Mouse (Mus musculus): ENCODE results near the gene Slc30a2.
"Not testable (repeated sequence)": the region's sequence is repeated elsewhere in the genome, so short reads cannot be mapped to it uniquely, and the experiment has no call there.

Slc30a2 gene

DNA sequence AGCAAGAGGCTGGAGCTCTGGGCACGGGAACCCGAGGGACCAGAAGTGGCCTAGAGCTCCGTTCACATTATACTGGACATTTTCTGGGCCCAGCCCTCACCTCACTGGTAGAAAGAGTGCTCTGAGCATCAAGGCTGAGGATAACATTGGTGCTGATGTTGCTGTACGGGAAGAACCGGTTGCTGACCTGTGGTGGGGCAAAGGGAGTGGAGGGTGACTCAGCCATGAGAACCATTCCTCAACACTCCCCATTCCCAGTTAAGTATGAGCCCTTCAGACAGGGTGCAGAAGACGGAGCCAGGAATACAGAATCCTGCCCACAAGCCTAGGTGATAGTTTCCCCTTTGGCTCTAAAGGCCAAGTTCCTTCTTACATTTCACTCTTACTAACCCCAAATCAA, 16.7 kb downstream of the Slc30a2 start:
- no peak for DNase-seq (ENCODE audit: low spot score in 2 of 2)

DNA sequence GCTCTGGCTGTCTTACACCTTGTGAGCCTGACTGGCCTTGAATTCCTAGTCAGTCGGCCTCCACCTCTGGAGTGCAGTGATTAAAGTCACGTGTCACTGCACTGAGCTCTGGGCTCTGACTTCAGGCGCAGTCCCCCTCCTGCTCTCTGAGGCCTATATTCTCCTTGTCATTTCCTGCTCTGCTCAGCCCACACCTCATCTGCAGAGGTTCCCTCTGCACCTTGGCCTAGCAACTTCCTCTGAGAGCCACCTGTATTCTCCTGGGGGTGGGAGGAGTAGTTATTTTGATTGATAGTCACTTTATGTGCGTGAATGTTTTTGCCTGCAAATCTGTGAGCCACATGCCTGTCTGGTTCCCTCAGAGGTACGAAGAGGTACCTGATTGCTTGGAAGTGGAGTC, 18.2 kb downstream of the Slc30a2 start:
- no peak for DNase-seq (ENCODE audit: low spot score in 2 of 2)

DNA sequence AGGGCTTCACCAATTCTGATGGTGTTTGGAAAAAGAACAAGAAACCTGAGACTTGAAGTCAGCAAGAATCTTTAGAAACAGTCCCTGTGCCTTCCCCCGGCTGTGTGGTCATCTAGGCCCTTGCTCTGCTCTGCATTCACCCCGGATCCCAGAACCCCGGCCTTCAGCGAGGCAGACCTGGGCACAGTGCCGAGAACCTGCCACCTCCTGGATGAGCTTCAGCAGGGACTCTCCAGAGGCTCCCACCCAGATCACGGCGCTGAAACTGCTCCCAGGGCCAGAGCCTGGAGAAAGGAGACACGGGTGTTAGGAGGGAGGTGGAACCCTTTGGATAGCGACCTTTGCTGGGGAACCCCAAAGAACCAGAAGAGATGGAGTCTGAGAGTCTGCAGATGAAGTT, 19.1 kb downstream of the Slc30a2 start:
- DNase-seq (ENCODE audit: low spot score in 2 of 2): no peak

DNA sequence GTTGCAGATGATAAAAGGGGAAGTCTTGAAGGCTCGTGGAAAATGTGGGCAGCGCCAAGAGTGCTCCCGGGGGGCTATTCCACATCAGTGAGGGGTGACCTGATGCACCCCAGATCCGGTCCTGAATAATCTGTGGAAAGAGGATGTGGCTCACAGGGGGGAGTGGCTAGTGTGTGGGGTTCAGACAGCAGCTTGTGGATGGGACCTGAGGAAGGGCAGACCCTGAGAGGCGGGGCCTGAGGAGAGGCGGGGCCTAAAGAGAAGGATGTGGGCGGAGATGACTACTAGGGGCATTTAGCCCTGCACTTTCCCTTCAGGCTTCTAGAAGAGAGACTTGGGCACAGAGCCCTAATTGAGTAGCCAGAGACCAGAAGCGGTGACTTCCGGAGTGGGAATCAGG, 19.6 kb downstream of the Slc30a2 start:
- peak; percentile 61 to 74 for DNase-seq (ENCODE audit: low spot score in 2 of 2)

DNA sequence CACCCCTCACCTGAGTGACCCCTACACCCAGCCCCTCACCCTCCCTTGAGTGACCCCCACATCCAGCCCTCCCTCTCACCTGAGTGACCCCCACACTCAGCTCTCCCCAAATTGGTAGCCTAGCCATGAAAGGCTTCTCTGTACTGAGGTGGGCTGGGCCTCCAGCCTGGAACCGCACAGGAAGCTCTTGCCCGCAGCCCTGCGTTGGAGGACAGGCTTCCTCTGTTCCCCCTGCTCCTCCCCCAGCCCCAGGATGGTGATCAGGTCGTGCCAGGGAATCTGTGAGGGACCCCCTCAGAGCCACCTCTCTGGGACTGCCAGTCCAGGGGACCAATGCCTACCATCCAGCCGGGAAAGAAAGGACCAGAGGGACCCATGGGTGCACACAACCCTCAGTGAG, 22.3 kb downstream of the Slc30a2 start:
- DNase-seq (ENCODE audit: low spot score in 2 of 2): no peak

DNA sequence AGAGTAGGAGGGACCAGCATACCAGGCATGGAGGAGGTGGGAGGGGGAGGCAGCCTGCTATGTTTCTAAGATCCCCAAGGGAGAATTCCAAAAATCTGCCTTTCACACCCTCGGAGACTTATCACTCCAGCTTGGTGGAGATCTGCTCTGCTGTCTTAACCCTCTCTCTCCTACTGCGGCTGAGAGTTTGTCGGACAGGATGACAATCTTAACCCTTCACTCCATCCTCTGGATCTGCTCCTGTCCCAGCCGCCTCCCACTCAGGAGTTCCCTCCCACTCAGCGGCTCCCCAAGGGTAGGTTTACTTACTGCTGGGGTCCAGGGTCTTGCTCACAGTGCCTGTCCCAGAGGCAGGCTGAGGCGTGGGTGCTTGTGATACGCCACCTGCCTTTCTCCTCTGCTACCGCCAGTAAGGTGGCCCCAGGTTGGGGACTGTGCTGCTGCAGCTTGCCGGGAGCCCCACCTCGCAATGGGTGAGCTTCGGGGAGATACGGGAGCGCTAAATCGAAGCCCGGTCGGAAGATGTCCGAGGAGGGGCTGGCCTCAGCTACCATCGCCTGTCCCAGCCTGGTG, 27.8 kb downstream of the Slc30a2 start:
- no peak for DNase-seq (ENCODE audit: low spot score in 2 of 2)

DNA sequence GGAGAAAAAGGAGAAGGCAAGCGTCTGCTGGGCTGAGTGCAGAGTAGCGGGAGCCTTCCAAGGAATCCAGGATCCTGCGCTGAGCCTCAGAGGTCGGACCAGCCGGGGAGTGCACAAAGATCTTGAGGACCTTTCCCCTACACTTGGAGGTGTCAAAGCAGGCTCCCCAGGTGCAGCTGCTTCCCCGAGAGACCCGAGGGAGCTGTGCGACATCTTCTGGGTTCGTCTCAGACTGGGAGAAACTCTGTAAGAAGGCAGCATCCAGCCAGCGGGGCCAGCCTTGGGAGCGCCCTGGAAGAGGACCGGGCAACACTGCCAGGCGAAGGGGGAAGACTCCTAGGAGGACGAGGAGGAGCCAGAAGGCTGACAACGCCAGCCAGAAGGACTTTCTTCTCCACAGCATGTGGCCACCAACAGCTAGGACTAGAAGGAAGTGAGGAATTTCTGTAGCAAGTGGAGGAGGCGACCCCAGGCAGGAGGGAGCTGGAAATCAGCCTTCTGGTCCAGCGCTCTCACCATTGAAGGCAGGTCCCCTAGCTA, 28.4 kb downstream of the Slc30a2 start:
- DNase-seq (ENCODE audit: low spot score in 2 of 2): no peak

DNA sequence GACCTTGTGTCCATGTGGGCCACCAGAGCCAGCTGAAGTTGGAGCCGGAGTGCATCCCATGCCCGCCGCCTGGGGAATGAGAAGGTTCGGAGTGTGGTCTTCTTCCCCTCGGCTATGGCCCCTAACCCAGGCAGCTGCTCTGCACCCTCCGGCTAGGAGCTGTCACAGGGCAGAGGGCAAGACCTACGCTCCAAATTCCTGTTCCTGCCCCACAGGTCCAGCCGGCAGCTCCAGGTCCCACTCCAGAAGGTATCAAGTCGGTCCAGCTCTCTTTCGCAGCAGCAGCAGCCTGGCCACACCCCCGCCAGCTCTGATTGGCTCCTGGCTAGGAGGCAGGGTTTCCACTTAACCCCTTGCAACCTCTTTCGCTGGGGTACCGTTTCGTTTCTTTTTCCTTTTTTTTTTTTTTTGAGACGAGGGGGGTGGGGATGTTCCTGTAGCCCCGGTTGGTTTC, 29.3 kb downstream of the Slc30a2 start:
- DNase-seq (ENCODE audit: low spot score in 2 of 2): peak; percentile 64 to 75

DNA sequence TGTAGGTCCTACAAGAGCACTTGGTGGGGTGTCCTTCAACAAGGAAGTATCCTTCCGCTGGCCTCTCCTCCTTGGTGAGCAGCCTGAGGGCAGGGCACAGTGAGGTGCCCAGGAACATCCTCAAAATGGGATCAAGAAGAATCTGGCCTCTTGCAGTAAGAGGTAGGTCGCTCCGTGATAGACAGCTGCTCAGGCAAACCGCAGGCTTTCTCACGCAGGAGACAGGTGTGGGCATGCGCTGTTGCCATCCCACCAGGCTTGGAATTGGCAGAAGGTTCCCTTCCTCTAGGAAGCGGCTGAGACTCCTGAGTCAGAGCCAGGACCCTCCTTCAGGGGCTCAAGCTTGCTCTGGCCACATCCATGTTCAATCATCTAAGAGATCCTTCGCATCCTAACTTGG, 30.3 kb downstream of the Slc30a2 start:
- no peak for DNase-seq (ENCODE audit: low spot score in 2 of 2)

DNA sequence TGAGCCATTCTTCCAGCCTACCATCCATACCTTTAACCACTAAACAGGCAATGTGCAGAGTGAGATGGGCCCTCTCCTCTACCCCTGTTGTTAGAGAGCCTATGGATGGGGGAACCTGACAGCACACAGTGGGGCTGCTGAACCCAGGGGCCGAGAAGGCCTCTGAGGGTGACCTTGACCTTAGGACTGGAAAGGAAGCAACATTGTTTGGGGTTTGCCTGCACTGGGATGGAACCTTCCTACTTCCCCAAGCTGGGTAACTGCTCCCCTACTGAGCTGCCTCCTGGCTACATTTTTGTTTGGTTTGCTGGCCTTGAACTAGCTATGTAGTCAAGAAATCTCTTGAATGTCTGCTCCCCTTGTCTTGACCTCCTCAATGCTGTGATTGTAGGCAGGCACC, 31.3 kb downstream of the Slc30a2 start:
- DNase-seq (ENCODE audit: low spot score in 2 of 2): no peak

DNA sequence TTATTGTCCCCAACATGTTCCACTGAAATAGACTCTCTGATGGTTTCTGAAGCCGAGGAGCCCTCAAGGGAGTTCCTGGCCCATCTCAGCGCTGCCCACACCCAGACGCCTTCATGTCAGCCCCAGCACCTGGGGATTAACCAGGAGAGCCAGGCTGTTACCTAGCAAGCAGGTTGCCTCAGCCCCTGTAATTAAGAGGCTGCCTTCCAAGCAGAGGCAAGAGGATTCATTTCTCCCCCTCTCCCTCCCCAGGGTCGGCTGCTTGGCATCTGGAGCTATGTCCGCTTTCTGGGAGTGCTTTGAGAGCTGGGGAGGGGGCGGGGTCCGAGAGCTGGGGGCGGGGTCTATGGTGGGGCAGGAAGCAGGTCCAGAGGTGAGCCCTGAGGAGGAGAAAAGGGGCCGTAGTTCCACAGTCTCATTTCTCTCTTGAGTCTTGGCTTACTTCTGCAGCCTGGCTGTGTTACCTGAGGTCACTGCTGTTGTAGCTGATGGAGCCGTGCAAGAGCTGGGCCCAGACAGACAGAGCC, 35.2 kb downstream of the Slc30a2 start:
- DNase-seq (ENCODE audit: low spot score in 2 of 2): no peak

DNA sequence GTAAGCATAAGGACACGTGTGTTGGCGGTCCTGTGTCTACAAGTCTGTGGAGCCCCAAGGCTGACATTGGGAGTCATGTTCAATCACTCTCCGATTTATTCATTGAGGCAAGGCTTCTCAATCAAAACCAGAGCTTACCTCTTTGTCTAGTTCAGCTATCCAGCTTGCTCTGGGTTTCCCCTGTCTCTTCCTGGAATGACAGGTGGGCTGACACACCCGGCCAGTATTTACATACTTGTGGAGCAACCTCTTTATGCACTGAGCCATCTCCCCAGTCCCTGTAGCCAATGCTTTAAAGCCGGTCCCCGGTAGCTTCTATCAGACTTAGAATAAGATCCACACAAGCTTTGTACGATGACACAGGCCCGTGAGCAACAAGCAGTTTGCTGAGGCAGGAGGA, 36.5 kb downstream of the Slc30a2 start:
- DNase-seq (ENCODE audit: low spot score in 2 of 2): no peak

DNA sequence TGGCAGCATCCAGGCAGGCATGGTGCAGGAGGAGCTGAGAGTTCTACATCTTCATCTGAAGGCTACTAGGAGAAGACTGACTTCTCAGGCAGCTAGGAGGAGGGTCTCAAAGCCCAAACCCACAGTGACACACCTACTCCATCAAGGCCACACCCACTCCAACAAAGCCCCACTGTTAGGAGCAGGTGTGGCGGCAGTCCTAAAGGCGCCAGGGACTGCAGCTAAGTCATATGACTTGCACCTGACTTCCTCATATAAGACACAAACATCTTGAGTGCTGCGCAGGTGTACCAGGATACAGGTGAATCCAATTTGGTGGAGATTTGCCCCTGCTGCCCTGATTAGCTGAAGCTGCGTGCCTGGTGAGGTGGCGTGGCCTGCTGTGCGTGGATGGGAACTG, 40.8 kb downstream of the Slc30a2 start, which contains the start of gene Extl1:
Gene Extl1 (minus strand): TSS at position 101 of the 400 bp plus-strand sequence.
- DNase-seq (ENCODE audit: low spot score in 2 of 2): not testable (repeated sequence)

DNA sequence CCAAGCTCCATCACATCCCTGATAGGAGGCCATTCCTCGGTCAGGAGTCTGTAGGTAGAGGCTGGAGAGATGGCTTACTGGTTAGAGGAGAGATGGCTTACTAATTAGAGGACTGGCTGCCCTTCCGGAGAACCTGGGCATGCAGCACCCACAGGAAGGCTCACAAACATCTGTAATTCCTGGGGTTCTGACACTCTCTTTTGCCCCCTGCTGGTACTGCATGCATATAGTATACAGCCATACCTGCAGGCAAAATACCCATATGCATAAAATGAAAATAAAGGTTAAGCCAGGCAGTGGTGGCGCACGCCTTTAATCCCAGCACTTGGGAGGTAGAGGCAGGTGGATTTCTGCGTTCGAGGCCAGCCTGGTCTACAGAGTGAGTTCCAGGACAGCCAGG, 44.3 kb downstream of the Slc30a2 start:
- DNase-seq (ENCODE audit: low spot score in 2 of 2): no peak

DNA sequence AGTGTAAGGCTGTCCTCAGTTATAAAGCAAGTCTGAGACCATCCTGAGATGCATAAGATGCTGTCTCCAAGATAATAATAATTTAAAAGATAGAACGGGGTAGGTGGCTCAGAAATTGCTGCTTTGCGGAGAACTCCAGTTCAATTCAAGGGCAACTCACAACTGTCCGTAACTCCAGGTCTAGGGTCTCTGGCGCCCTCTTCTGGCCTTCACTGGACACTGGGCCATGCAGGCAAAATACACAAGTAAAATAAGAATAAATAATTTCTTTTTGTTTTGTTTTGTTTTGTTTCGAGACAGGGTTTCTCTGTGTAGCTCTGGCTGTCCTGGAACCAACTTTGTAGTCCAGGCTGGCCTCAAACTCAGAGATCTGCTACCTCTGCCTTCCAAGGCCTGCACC, 45.4 kb downstream of the Slc30a2 start:
- DNase-seq (ENCODE audit: low spot score in 2 of 2): peak; percentile 61 to 86

DNA sequence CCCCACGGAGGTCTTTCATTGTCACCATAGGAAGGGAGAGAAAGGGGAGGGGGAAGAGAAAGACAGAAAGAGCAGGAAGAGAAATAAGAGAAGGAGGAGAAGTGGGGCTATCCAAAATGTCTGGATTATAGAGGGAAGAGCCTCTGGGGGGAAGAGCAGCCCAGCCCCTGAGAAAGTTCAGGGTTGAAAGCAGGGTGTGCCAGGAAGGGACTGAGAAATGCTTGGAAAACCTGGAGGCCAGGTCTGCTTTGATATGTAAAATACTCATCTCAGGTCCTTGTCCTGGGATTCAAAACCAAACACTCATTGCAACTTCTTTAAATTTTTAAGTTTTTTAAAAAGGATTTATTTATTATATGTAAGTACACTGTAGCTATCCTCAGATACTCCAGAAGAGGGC, 48.7 kb downstream of the Slc30a2 start:
- no peak for DNase-seq (ENCODE audit: low spot score in 2 of 2)

DNA sequence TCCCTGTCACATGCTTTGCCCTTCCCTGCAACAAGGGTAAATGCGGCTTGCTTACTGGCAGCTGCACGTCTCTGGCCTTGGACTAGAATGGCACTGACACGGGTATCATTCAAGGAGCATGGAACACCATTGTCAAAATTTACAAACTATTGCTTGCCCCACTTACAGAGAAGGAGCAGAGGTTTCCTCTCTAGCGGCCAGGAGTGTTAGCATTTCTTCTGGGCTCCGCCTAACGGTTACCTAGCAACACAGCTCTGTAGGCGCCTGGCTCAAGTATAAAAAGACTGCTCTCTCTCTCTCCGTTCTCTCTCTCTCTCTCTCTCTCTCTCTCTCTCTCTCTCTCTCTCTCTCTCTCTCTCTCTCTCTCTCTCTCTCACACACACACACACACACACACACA, 49.6 kb downstream of the Slc30a2 start:
- DNase-seq (ENCODE audit: low spot score in 2 of 2): no peak

DNA sequence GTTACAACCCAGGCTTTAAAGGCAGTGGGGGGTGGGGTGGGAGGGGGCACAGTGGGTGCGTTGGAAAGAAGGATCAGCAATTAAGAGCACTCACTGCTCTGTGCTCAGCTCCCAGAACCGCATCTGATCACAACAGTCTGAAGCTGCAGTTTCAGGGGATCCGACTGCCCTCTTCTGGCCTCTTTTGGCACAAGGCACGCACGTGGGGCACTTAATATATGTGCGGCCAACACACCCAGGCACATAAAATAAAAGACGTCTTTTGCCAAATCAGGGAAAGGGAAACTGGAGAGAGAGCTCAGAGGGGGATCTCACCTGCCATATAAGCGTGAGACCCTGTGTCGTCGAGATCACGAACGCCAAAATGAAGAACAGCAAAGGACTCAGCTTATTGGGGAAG, 50.0 kb downstream of the Slc30a2 start:
- no peak for DNase-seq (ENCODE audit: low spot score in 2 of 2)

DNA sequence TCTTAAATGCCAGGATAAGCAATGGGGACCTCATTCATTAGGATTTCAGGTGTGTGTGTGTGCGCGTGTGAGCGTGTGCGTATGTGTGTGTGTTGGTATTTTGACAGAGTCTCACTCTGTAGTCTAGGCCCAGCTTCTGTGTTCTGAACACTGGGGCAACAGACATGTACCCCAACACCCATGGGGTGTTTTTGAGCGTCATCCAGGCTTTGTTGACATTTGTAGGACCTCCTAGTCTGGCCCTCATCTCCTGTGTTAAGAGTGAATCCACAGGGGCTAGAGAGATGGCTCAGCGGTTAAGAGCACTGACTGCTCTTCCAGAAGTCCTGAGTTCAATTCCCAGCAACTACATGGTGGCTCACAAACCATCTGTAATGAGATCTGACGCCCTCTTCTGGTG, 52.2 kb downstream of the Slc30a2 start:
- no peak for DNase-seq (ENCODE audit: low spot score in 2 of 2)

DNA sequence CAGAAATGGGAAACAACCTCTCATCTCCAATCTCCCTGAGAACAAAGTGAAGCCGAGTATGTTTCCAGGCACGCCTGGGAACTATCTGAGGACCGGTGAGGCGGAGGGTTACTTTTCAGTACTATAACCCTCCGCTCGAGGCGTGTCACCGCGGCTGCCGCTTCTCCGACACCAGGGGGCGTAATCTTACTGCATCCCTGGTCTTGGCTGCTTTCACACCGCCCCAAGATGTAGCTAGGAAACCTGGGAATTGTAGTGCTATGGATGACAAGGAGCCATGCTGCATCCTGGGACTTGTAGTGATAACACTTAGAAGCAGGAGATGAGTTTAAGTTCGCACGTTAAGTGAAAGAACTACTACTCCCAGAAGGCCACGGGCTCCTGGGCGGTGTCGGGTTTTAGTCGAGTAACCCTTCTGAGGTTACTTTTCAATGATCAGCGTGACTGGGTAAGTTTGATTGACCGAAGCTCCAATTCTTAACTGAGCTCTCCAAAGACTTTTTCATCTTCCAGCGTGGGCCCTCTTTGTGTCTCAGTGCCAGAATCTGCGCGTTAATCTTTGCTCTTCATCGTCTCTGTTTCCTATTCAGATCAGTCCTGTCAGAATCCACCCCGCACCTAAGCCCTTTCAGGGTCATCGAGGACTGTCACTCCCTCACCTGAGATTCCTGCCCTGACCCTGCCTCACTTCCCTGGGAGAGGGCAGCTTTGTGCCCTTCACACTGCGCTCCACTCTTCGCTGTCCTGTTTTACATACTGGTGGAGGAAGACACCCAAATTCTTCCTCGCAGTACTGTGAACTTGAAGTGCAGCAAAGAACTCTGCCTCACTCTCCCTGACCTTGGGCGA, 53.2 kb downstream of the Slc30a2 start, which contains the start of gene Pafah2:
Gene Pafah2 (plus strand): TSS at position 344 of the 849 bp plus-strand sequence.
- peak; percentile 89 to 94 for DNase-seq (ENCODE audit: low spot score in 2 of 2)

DNA sequence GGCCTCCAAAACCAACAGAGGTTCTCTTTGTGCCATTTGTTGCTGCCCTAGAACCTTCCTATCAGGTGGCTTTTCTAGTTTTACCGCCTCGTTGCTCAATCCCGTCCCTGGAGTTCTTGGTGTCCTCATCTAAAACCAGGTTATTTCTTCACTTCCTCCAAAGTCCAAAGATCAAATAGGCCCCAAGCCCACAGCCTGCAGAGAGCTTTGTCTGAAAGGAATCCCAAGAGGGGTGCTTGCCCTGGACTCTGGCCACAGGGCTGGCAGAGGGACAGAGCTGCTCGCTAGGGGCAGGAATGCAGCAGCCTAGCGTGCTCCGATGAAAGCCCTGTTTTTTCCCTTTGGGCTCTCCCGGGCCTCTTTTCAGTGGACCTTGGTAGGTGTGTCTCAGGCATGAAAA, 54.1 kb downstream of the Slc30a2 start:
- DNase-seq (ENCODE audit: low spot score in 2 of 2): no peak

DNA sequence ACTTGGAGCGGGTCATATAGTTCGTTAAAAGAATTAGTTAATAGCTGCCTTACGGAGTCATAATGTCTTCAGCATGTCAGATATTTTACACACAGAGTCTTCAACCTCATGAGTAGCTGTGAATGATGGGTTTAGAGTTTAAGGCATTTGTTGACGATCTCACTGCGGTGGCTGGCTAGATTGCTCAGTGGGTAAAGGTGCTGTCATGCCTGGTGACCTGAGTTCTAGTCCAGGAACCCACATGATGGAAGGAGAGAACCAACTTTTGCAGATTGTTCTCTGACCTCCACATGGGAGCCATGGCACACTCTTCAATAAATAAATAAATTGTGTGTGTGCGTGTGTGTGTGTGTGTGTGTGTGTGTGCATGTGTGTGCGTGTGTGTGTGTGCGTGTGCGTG, 54.8 kb downstream of the Slc30a2 start:
- no peak for DNase-seq (ENCODE audit: low spot score in 2 of 2)

DNA sequence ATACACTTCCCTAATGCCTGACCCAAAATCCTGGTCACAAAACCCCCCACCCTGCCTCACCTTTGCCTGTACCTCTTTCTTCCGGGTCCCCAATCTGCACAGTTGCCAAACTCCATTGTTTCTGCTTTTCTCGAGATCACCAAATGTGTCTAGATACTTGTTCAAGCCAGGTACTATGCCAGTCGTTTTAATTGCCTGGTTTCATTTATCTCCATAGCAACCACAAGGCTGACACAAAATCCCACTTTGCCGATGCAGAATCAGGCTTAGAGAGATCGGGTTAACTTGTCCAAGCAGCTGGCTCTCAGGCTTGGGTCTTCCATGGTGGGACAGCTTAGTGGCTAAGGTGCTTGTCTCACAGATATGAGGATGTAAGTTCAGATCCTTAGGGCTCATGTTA, 57.2 kb downstream of the Slc30a2 start:
- no peak for DNase-seq (ENCODE audit: low spot score in 2 of 2)

Data from spleen, postnatal 4 days (tissue).